Mouse (Mus musculus): ENCODE data around the gene Hsdl1. TPM values are rescaled to one million over a fixed set of nuclear protein-coding genes. Genes with fewer than 3 reads are reported as not detected.

Hsdl1 gene
- polyA plus RNA-seq, 1 experiment = 24.5 TPM

DNA sequence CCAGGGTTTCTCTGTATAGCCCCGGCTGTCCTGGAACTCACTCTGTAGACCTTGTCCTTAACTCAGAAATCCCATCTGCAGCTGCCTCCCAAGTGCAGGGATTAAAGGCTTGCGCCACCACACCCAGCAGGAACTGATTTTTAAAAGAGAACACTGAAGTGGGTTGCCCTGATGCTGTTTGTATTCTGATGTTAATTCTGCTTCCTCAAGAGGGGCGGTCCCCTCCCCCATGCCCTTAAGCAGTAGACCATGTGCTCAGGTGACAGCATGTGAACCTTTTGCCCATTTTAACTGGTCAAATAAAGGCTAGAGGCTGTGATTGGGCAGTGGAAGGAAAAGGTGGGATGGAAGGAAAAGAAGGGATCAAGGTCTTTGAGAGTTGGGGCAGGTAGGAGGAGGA is 59.2 kb downstream of the Hsdl1 start:
- H3K4me3 ChIP-seq (replicated peaks) = no peak overlapping the region
- H3K9me3 ChIP-seq = no peaks in the 10 kb centered on the region
- TF ChIP-seq FLI1 (IDR thresholded peaks at IDR 0.05; ENCODE audit: low read length) = no peak
- peaks cover 99% of the 10 kb centered on the region for H3K36me3 ChIP-seq (replicated peaks; ENCODE audit: low read length)
- peaks cover 11% of the 10 kb centered on the region for H3K4me1 ChIP-seq
- no peaks in the 10 kb centered on the region for H3K27me3 ChIP-seq (replicated peaks)

DNA sequence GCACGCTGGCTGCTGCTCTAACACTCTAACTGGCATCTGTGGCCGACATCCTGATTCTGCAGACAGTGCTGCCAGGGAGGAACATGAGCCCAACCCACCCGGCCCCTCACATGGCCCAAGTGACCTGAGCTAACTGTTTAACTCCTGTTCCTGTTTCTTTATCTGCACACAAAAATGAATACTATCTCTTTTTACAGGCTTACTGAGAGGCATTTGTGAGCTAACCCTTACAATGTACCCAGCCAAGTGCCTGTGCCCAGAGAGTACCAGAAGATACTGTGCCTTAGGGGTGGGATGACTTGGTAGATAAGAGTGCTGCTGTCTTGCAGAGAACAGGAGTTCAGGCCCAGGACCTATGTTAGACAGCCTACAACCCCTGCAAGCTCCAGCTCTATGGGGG is 60.0 kb downstream of the Hsdl1 start:
- no peak overlapping the region for H3K4me3 ChIP-seq (replicated peaks)
- H3K36me3 ChIP-seq (replicated peaks; ENCODE audit: low read length) = peaks cover 99% of the 10 kb centered on the region
- H3K27me3 ChIP-seq (replicated peaks) = no peaks in the 10 kb centered on the region
- H3K4me1 ChIP-seq = peaks cover 7% of the 10 kb centered on the region
- no peak for TF ChIP-seq GATA1 (IDR thresholded peaks at IDR 0.05; ENCODE audit: borderline replicate concordance, low read length)
- no peak for TF ChIP-seq FLI1 (IDR thresholded peaks at IDR 0.05; ENCODE audit: low read length)
- no peaks in the 10 kb centered on the region for H3K9me3 ChIP-seq

DNA sequence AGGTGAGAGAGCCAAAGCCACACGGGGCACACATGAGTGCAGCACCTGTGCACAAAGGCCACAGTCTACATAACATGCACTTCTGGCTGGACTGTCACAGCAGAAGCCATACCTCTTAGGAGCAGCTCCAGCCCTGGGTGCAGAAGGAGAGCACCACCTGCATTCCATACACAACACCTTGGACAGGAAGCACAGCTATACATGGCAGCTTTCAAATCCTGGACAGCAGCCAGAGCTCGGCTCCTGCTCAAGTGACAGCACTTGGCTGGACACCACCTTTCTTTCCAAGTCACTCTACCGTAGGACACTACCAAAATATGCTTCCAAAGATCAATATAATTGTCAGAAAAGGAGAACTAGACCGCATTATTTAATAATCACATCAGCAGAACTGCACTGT is 61.6 kb downstream of the Hsdl1 start:
- H3K9me3 ChIP-seq = no peaks in the 10 kb centered on the region
- H3K36me3 ChIP-seq (replicated peaks; ENCODE audit: low read length) = peaks cover 99% of the 10 kb centered on the region
- no peak overlapping the region for H3K4me3 ChIP-seq (replicated peaks)
- H3K4me1 ChIP-seq = no peaks in the 10 kb centered on the region
- H3K27me3 ChIP-seq (replicated peaks) = no peaks in the 10 kb centered on the region
- TF ChIP-seq FLI1 (IDR thresholded peaks at IDR 0.05; ENCODE audit: low read length) = no peak
- TF ChIP-seq GATA1 (IDR thresholded peaks at IDR 0.05; ENCODE audit: borderline replicate concordance, low read length) = no peak

Other genes starting within 250 kb of the Hsdl1 start
- gene Hsbp1, start 230.7 kb downstream of the Hsdl1 start, polyA plus RNA-seq (2012; ENCODE audit: insufficient read depth, low replicate concordance) = 10.0 and 98.3 TPM in 2 replicates
- gene Mlycd, start 180.3 kb downstream of the Hsdl1 start, polyA plus RNA-seq (2012; ENCODE audit: insufficient read depth, low replicate concordance) = 25.3 and 39.1 TPM in 2 replicates
- gene Osgin1, start 141.1 kb downstream of the Hsdl1 start, polyA plus RNA-seq (2012; ENCODE audit: insufficient read depth, low replicate concordance) = 6.3 and 11.2 TPM in 2 replicates
- gene Necab2, start 128.5 kb downstream of the Hsdl1 start, polyA plus RNA-seq (2012; ENCODE audit: insufficient read depth, low replicate concordance) = not detected in 2 replicates
- gene Slc38a8, start 73.5 kb downstream of the Hsdl1 start, polyA plus RNA-seq (2012; ENCODE audit: insufficient read depth, low replicate concordance) = not detected in 2 replicates
- gene Mbtps1, start 16.4 kb downstream of the Hsdl1 start, polyA plus RNA-seq (2012; ENCODE audit: insufficient read depth, low replicate concordance) = 27.0 and 63.9 TPM in 2 replicates
- not detected in 2 replicates for gene Dnaaf1, start 52 bp upstream of the Hsdl1 start, polyA plus RNA-seq (2012; ENCODE audit: insufficient read depth, low replicate concordance)
- gene Taf1c, start 30.0 kb upstream of the Hsdl1 start, polyA plus RNA-seq (2012; ENCODE audit: insufficient read depth, low replicate concordance) = 17.5 and 54.6 TPM in 2 replicates
- gene Adad2, start 37.6 kb upstream of the Hsdl1 start, polyA plus RNA-seq (2012; ENCODE audit: insufficient read depth, low replicate concordance) = not detected in 2 replicates
- not detected in 2 replicates for gene Kcng4, start 60.5 kb upstream of the Hsdl1 start, polyA plus RNA-seq (2012; ENCODE audit: insufficient read depth, low replicate concordance)
- not detected in 2 replicates for gene Wfdc1, start 91.2 kb upstream of the Hsdl1 start, polyA plus RNA-seq (2012; ENCODE audit: insufficient read depth, low replicate concordance)
- not detected in 2 replicates for gene Atp2c2, start 124.8 kb upstream of the Hsdl1 start, polyA plus RNA-seq (2012; ENCODE audit: insufficient read depth, low replicate concordance)
- gene Tldc1, start 203.2 kb upstream of the Hsdl1 start, polyA plus RNA-seq (2012; ENCODE audit: insufficient read depth, low replicate concordance) = 1.7 and 2.0 TPM in 2 replicates